Mouse (Mus musculus) liver, embryonic 11.5 days (tissue): ENCODE data around the gene Slc6a13. TPM values are rescaled to one million over a fixed set of nuclear protein-coding genes. Genes with fewer than 3 reads are reported as not detected.

Experiments used
- ATAC-seq: fragments of 200-750 bp; cut with Nextera tagmentation; replicated peaks from 2 replicates; pipeline ENCODE4 v1.8.0; 2017; ENCODE audit warnings: moderate number of reproducible peaks, mild to moderate bottlenecking, moderate TSS enrichment, moderate library complexity; ENCODE audit not compliant: low FRiP score
- DNase-seq: peaks from one replicate; pipeline ENCODE4 v3.0.0-alpha.2; 2017; ENCODE audit warnings: low spot score
- H3K27ac ChIP-seq: fragments of 300-500 bp; sonication (generic); 2 replicates; pipeline ENCODE4 v1.5.1; 2014; ENCODE audit warnings: mild to moderate bottlenecking, low read depth, low read length, control low read depth
- H3K27me3 ChIP-seq: fragments of 300-500 bp; sonication (generic); replicated peaks from 2 replicates; pipeline ENCODE4 v1.6.1; 2014; ENCODE audit warnings: low read length, mixed read lengths; ENCODE audit not compliant: control insufficient read depth, insufficient read depth
- H3K36me3 ChIP-seq: fragments of 300-500 bp; sonication (generic); 2 replicates; pipeline ENCODE4 v1.6.1; 2014; ENCODE audit warnings: mild to moderate bottlenecking, low read length, moderate library complexity, mixed read lengths; ENCODE audit not compliant: control insufficient read depth, insufficient read depth
- H3K4me1 ChIP-seq: fragments of 300-500 bp; sonication (generic); replicated peaks from 2 replicates; pipeline ENCODE4 v1.6.1; 2014; ENCODE audit warnings: low read length, mixed read lengths; ENCODE audit not compliant: control insufficient read depth, insufficient read depth
- H3K4me2 ChIP-seq: fragments of 300-500 bp; sonication (generic); 2 replicates; pipeline ENCODE4 v1.6.1; 2014; ENCODE audit warnings: mild to moderate bottlenecking, control low read depth, moderate library complexity
- H3K4me3 ChIP-seq: fragments of 300-500 bp; sonication (generic); 2 replicates; pipeline ENCODE4 v1.5.1; 2014; ENCODE audit warnings: low read depth, low read length, control low read depth
- H3K9ac ChIP-seq: fragments of 300-500 bp; sonication (generic); 2 replicates; pipeline ENCODE4 v1.6.1; 2014; ENCODE audit warnings: low read depth, low read length, control low read depth
- H3K9me3 ChIP-seq: fragments of 300-500 bp; sonication (generic); 2 replicates; pipeline ENCODE4 v1.6.1; 2016; ENCODE audit warnings: low read length, inconsistent platforms, mixed read lengths; ENCODE audit not compliant: control insufficient read depth
- WGBS: fragments of 180-500 bp; shearing (Covaris S2); extraction: QIAGEN DNeasy Blood & Tissue Kit; methylation state at CpG from one replicate; pipeline ENCODE4 v1.1.7; 2014; 5-methylcytosine and 5-hydroxymethylcytosine counted together
- microRNA-seq: library from miRNA; unstranded; fragments of <30 nt; microRNA quantifications from one replicate; pipeline ENCODE4, GENCODE M21; 2017; ENCODE audit warnings: borderline number of aligned reads
- polyA plus RNA-seq: library from polyadenylated mRNA; unstranded; fragments of >200 nt; fragmentation: Nextera tagmentation; extraction: Ambion mirVana; gene quantifications from 2 replicates; pipeline ENCODE4 v1.2.1, GENCODE M21; 2014

The Slc6a13 gene
- polyA plus RNA-seq, 1 experiment from 2014 or later = 17.6 TPM

GRCm38 (mm10) chr6:121371197-121371980 lies 71.4 kb downstream of the Slc6a13 start:
- DNase-seq (no peak), ATAC-seq (no peak)
- Histone ChIP-seq H3K27me3 (no peaks in the 10 kb centered on the region), H3K36me3 (no peaks in the 10 kb centered on the region), H3K9me3 (no peaks in the 10 kb centered on the region), H3K4me3 (no peak overlapping the region), H3K27ac (no peak overlapping the region), H3K4me1 (no peaks in the 10 kb centered on the region), H3K9ac (no peak overlapping the region), H3K4me2 (no peak overlapping the region)
- 69% methylated on average over 10 of the region's 10 CpGs for WGBS

GRCm38 (mm10) chr6:121376159-121376558 lies 76.1 kb downstream of the Slc6a13 start:
- no peaks in the 10 kb centered on the region for H3K36me3 ChIP-seq
- DNase-seq = no peak
- H3K4me1 ChIP-seq = no peaks in the 10 kb centered on the region
- H3K4me3 ChIP-seq = no peak overlapping the region
- H3K27ac ChIP-seq = no peak overlapping the region
- no peaks in the 10 kb centered on the region for H3K9me3 ChIP-seq
- no peaks in the 10 kb centered on the region; the same call in 1 of the 2 replicates for H3K27me3 ChIP-seq
- no peak overlapping the region for H3K9ac ChIP-seq
- H3K4me2 ChIP-seq = no peak overlapping the region
- no peak; the same call in 1 of the 2 replicates for ATAC-seq
- 56% methylated on average over 12 of the region's 12 CpGs for WGBS

- Histone ChIP-seq H3K27ac (no peak overlapping the region), H3K4me2 (no peak overlapping the region), H3K4me3 (no peak overlapping the region), H3K9me3 (no peaks in the 10 kb centered on the region), H3K27me3 (peaks cover 2% of the 10 kb centered on the region), H3K4me1 (no peaks in the 10 kb centered on the region), H3K9ac (no peak overlapping the region), H3K36me3 (no peaks in the 10 kb centered on the region)
- ATAC-seq (no peak), DNase-seq (no peak)
- whole genome bisulfite sequencing = 46% methylated on average over 4 of the region's 4 CpGs
Measured at GRCm38 (mm10) chr6:121378256-121378655, 78.2 kb downstream of the Slc6a13 start.

GRCm38 (mm10) chr6:121380576-121380975 lies 80.5 kb downstream of the Slc6a13 start:
- no peak for DNase-seq
- H3K4me1 ChIP-seq = no peaks in the 10 kb centered on the region
- no peak overlapping the region for H3K9ac ChIP-seq
- H3K4me2 ChIP-seq = no peak overlapping the region
- H3K27ac ChIP-seq = no peak overlapping the region
- no peaks in the 10 kb centered on the region for H3K9me3 ChIP-seq
- no peaks in the 10 kb centered on the region for H3K36me3 ChIP-seq
- no peak for ATAC-seq
- 79% methylated on average over 8 of the region's 8 CpGs for WGBS
- no peak overlapping the region for H3K4me3 ChIP-seq
- H3K27me3 ChIP-seq = peaks cover 2% of the 10 kb centered on the region

- 60% methylated on average over 10 of the region's 10 CpGs for WGBS
Measured at GRCm38 (mm10) chr6:121382071-121382470, 82.0 kb downstream of the Slc6a13 start.

GRCm38 (mm10) chr6:121385397-121385796 lies 85.4 kb downstream of the Slc6a13 start:
- H3K4me1 ChIP-seq = no peaks in the 10 kb centered on the region
- peaks cover 2% of the 10 kb centered on the region; the same call in 1 of the 2 replicates for H3K27me3 ChIP-seq
- DNase-seq (no peak), ATAC-seq (no peak)
- no peak overlapping the region for H3K4me3 ChIP-seq
- no peak overlapping the region for H3K9ac ChIP-seq
- no peaks in the 10 kb centered on the region for H3K9me3 ChIP-seq
- no peak overlapping the region for H3K4me2 ChIP-seq
- H3K27ac ChIP-seq = no peak overlapping the region
- H3K36me3 ChIP-seq = no peaks in the 10 kb centered on the region
- 88% methylated on average over 3 of the region's 3 CpGs for WGBS

More at GRCm38 (mm10) chr6:121382071-121382470, 82.0 kb downstream of the Slc6a13 start:
- no peaks in the 10 kb centered on the region for H3K36me3 ChIP-seq
- H3K4me1 ChIP-seq = no peaks in the 10 kb centered on the region
- no peak overlapping the region for H3K27ac ChIP-seq
- no peak overlapping the region for H3K4me3 ChIP-seq
- ATAC-seq (no peak), DNase-seq (no peak)
- H3K9me3 ChIP-seq = no peaks in the 10 kb centered on the region
- H3K9ac ChIP-seq = no peak overlapping the region
- H3K27me3 ChIP-seq = peaks cover 2% of the 10 kb centered on the region
- no peak overlapping the region for H3K4me2 ChIP-seq

Small RNA genes within 50 kb of the gene (microRNA-seq; reads per million reads assigned to microRNA genes)
- gene Gm24855 = not detected

Other genes with a start within 250 kb of the Slc6a13 start
- gene Mical3, start 169.2 kb upstream of the Slc6a13 start, polyA plus RNA-seq = 16.6 and 20.2 TPM in 2 replicates
- 6.0 and 6.3 TPM in 2 replicates for gene Pex26, start 116.6 kb upstream of the Slc6a13 start, polyA plus RNA-seq
- 10.5 and 11.5 TPM in 2 replicates for gene Tuba8, start 89.5 kb upstream of the Slc6a13 start, polyA plus RNA-seq
- 3.6 and 5.5 TPM in 2 replicates for gene Usp18, start 54.3 kb upstream of the Slc6a13 start, polyA plus RNA-seq
- gene Slc6a12, start 42.8 kb downstream of the Slc6a13 start, polyA plus RNA-seq = 1.1 and 1.4 TPM in 2 replicates
- 0.03 TPM in 1 of 2 replicates, not detected in the other for gene Iqsec3, start 173.5 kb downstream of the Slc6a13 start, polyA plus RNA-seq